9 mouse cellular contexts compared by ENCODE assay signal in the genomic region with DNA sequence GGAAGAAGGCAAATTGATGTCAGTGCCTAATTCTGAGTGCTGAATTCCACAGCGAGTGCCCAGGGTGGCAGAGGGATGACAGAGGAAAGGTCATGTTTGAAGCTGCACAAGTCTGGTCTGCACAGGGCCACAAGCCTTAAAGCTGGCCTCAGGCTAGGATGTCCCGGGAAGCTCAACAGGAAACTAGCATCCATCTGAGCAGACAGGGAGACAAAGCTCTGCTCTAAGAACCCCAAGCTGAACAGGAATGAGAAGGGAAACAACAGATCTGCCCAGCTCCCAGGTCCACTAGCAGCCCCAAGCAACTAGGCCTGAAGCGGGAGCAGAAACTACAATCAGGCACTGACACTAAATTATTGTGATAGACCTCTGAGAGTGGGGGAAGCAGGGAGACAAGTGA. TPM values are rescaled to one million over a fixed set of nuclear protein-coding genes. Genes with fewer than 3 reads are reported as not detected.
DNase-seq lines count a peak whose midpoint lies in the region; ATAC-seq lines count a peak whose summit lies in the region.
"Had no signal": no experiment of that assay in that cellular context is flagged by ENCODE, and none has a peak within 500 bp of the region (broad histone marks: within the 10 kb centered on the region; RNA-seq: fewer than 3 reads in every experiment).

No protein-coding gene starts in this region.

- DNase-seq in heart, adult 11 months: no peak
- peak; percentile 48 for DNase-seq in neural tube, embryonic 10.5 days (ENCODE audit: extremely low spot score, low spot score)
- DNase-seq in left cerebral cortex, adult 11 months (ENCODE audit: low spot score): no peak
- no peak for DNase-seq in cerebellum, adult 18-20 months
- no peak for DNase-seq in frontal cortex, postnatal 36 days (ENCODE audit: low spot score in 2 of 2)
- DNase-seq: cerebellum, postnatal 36 days had no signal

- H3K4me2 ChIP-seq in heart, embryonic 14.5 days (ENCODE audit: low read length): peak overlapping the region; percentile 86
- peak overlapping the region; percentile 97 for H3K4me2 ChIP-seq in embryonic facial prominence, embryonic 12.5 days (replicated peaks)
- H3K4me2 ChIP-seq in hindbrain, embryonic 13.5 days: peak overlapping the region; percentile 99

- H3K36me3 ChIP-seq in heart, embryonic 14.5 days (ENCODE audit: control insufficient read depth, insufficient read depth, low read length): no peaks in the 10 kb centered on the region
- no peaks in the 10 kb centered on the region for H3K36me3 ChIP-seq in embryonic facial prominence, embryonic 12.5 days
- H3K36me3 ChIP-seq in hindbrain, embryonic 13.5 days: no peaks in the 10 kb centered on the region

- ATAC-seq in heart, embryonic 14.5 days (ENCODE audit: insufficient number of reproducible peaks, insufficient read depth, low FRiP score, low read depth): no peak
- ATAC-seq in embryonic facial prominence, embryonic 12.5 days (ENCODE audit: insufficient number of reproducible peaks, insufficient read depth, low FRiP score, low TSS enrichment): no peak
- no peak for ATAC-seq in hindbrain, embryonic 13.5 days (ENCODE audit: low FRiP score)

- no peaks in the 10 kb centered on the region for H3K27me3 ChIP-seq in heart, embryonic 14.5 days (ENCODE audit: control insufficient read depth, insufficient read depth, low read length)
- peaks cover 13% of the 10 kb centered on the region for H3K27me3 ChIP-seq in embryonic facial prominence, embryonic 12.5 days
- peaks cover 44% of the 10 kb centered on the region for H3K27me3 ChIP-seq in hindbrain, embryonic 13.5 days

- peak overlapping the region; percentile 95 to 99 for H3K27ac ChIP-seq in heart, embryonic 14.5 days (replicated peaks in 1 of 2; ENCODE audit: control insufficient read depth in 1 of 2, insufficient read depth in 1 of 2, low read depth in 2 of 2, low read length in 2 of 2)
- H3K27ac ChIP-seq in embryonic facial prominence, embryonic 12.5 days: no peak overlapping the region
- peak overlapping the region; percentile 60 for H3K27ac ChIP-seq in hindbrain, embryonic 13.5 days

- peak overlapping the region; percentile 65 to 67 for H3K4me3 ChIP-seq in heart, embryonic 14.5 days (ENCODE audit: control insufficient read depth in 1 of 2, insufficient read depth in 1 of 2, low read depth in 1 of 2, low read length in 2 of 2)
- H3K4me3 ChIP-seq in embryonic facial prominence, embryonic 12.5 days: no peak overlapping the region
- H3K4me3 ChIP-seq in hindbrain, embryonic 13.5 days: peak overlapping the region; percentile 62

- 32% methylated on average over 3 of the region's 3 CpGs for WGBS in heart, embryonic 14.5 days
- 27% methylated on average over 3 of the region's 3 CpGs for WGBS in embryonic facial prominence, embryonic 12.5 days
- WGBS in hindbrain, embryonic 13.5 days: 38% methylated on average over 3 of the region's 3 CpGs

- H3K9me3 ChIP-seq in heart, embryonic 14.5 days (ENCODE audit: control insufficient read depth, low read length): no peaks in the 10 kb centered on the region
- H3K9me3 ChIP-seq in embryonic facial prominence, embryonic 12.5 days: no peaks in the 10 kb centered on the region
- H3K9me3 ChIP-seq in hindbrain, embryonic 13.5 days: no peaks in the 10 kb centered on the region

- H3K4me1 ChIP-seq in heart, embryonic 14.5 days (ENCODE audit: control insufficient read depth in 2 of 2, insufficient read depth in 2 of 2, low read length in 2 of 2): peaks cover 6 to 10% of the 10 kb centered on the region in 2 experiments; a peak in 3 of 4 replicates
- peaks cover 16% of the 10 kb centered on the region for H3K4me1 ChIP-seq in embryonic facial prominence, embryonic 12.5 days
- H3K4me1 ChIP-seq in hindbrain, embryonic 13.5 days (replicated peaks): peaks cover 46% of the 10 kb centered on the region

- H3K9ac ChIP-seq in heart, embryonic 14.5 days (ENCODE audit: low read length): peak overlapping the region; percentile 93
- H3K9ac ChIP-seq in embryonic facial prominence, embryonic 12.5 days: peak overlapping the region; percentile 90; the same call in 1 of the 2 replicates
- H3K9ac ChIP-seq in hindbrain, embryonic 13.5 days: peak overlapping the region; percentile 83; the same call in 1 of the 2 replicates

RNA-seq across cellular contexts. Expression of a gene that starts 8.6 kb away (rescaled TPM):
- 36.8 and 39.1 TPM in 2 replicates for polyA plus RNA-seq in heart, embryonic 14.5 days (2014; fragmentation: Nextera tagmentation; extraction: Ambion mirVana)
- polyA plus RNA-seq in embryonic facial prominence, embryonic 12.5 days (2016; fragmentation: Nextera tagmentation; extraction: Ambion mirVana): 53.7 and 59.7 TPM in 2 replicates
- 39.7 and 42.1 TPM in 2 replicates for polyA plus RNA-seq in hindbrain, embryonic 13.5 days (2015; fragmentation: Nextera tagmentation; extraction: Ambion mirVana)

RNA-seq across cellular contexts. Expression of a gene that starts 9.2 kb away (rescaled TPM):
- 168 and 176 TPM in 2 replicates for polyA plus RNA-seq in heart, embryonic 14.5 days (2014; fragmentation: Nextera tagmentation; extraction: Ambion mirVana)
- polyA plus RNA-seq in embryonic facial prominence, embryonic 12.5 days (2016; fragmentation: Nextera tagmentation; extraction: Ambion mirVana): 295 and 301 TPM in 2 replicates
- 311 and 322 TPM in 2 replicates for polyA plus RNA-seq in hindbrain, embryonic 13.5 days (2015; fragmentation: Nextera tagmentation; extraction: Ambion mirVana)

RNA-seq across cellular contexts. Expression of a gene that starts 54.4 kb away (rescaled TPM):
- polyA plus RNA-seq in heart, embryonic 14.5 days (2014; fragmentation: Nextera tagmentation; extraction: Ambion mirVana): 0.27 and 0.40 TPM in 2 replicates
- 0.88 and 1.1 TPM in 2 replicates for polyA plus RNA-seq in embryonic facial prominence, embryonic 12.5 days (2016; fragmentation: Nextera tagmentation; extraction: Ambion mirVana)
- 0.60 and 1.2 TPM in 2 replicates for polyA plus RNA-seq in hindbrain, embryonic 13.5 days (2015; fragmentation: Nextera tagmentation; extraction: Ambion mirVana)
